Mouse (Mus musculus): ENCODE data around the gene Tmem205. TPM values are rescaled to one million over a fixed set of nuclear protein-coding genes. Genes with fewer than 3 reads are reported as not detected.

Gene Tmem205
- polyA plus RNA-seq, 1 experiment from 2014 or later, result 41.5 TPM

DNA sequence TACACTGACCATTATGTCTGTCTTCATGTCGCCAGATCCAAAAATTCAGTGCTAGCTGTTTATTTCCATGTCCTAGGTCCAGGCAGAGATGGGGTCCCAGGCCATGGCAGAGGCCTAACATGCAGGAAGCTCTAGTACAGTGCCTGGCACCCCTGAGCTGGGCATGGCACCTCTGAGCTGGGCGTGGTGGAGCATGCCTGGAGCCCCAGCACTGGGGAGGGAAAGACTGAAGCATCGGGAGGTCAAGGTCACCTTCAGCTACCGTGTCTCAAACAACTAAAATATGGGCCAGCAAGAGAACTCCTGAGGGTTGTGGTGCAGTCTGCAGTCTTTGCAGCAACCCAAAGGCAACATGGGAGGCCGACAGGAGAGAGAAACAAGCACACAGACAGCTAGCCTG, 31.0 kb upstream of the Tmem205 start:
- ATAC-seq (ENCODE audit: extremely low read depth, insufficient number of reproducible peaks, low FRiP score, low TSS enrichment), result no peak
- no peak overlapping the region for H3K4me2 ChIP-seq
- no peak overlapping the region for H3K27ac ChIP-seq (replicated peaks)
- H3K27me3 ChIP-seq (replicated peaks), result peaks cover 27% of the 10 kb centered on the region
- H3K4me3 ChIP-seq, result no peak overlapping the region
- H3K9me3 ChIP-seq, result no peaks in the 10 kb centered on the region
- peaks cover 44% of the 10 kb centered on the region for H3K4me1 ChIP-seq
- 0 out of 2 replicates have a peak overlapping the region, but pooled peaks have one; percentile 16 for H3K9ac ChIP-seq
- WGBS, result 62% methylated on average over 5 of the region's 5 CpGs
- peaks cover 24% of the 10 kb centered on the region for H3K36me3 ChIP-seq

DNA sequence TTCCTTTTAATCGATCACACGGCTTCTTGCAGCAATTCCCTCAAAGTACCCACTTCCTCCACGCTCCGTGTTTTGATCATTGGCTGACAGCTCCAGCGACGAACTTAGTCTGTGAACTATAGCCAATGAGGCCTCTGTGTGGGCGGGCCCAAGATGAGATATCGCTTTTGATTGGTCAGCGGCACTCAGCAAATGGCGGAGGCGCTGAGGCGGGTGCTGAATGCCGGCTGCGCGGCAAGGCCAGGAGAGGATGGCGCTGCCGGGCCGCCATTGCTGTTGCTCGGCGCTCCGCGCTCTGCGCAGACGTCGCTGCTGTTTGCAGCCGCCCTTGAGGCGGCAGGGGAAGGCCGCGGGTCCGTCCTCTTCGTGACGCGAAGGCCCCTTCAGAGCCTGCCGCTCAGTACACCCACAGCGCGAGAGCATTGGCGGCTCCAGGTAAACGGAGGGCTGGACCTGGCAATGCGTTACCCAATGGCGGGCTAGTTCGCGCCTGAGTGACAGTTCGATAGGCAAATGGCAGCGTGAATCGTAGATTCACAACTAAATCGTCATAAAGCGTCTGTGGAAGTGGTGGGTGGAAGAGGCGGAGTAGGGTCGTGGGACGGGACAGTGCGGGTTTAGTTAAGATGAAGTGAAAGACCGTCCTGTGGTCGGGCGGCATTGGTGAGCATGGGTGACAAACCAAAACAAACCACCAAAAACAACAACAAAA, 28.4 kb upstream of the Tmem205 start, which contains the start of gene Swsap1:
TSS of gene Swsap1 (plus strand) at position 186 of the 712 bp plus-strand sequence.
- Histone ChIP-seq H3K4me3 (peak within 1 kb of the TSS; percentile 79), H3K9me3 (no peaks in the 10 kb centered on the region), H3K27me3 (replicated peaks) (peaks cover 15% of the 10 kb centered on the region), H3K9ac (peak within 1 kb of the TSS; percentile 88), H3K4me1 (peaks cover 20% of the 10 kb centered on the region), H3K4me2 (peak within 1 kb of the TSS; percentile 76), H3K27ac (replicated peaks) (peak within 1 kb of the TSS; percentile 94), H3K36me3 (peaks cover 24% of the 10 kb centered on the region)
- peak; percentile 95 for ATAC-seq (ENCODE audit: extremely low read depth, insufficient number of reproducible peaks, low FRiP score, low TSS enrichment)
- under 1% methylated on average over 54 of the region's 54 CpGs for WGBS

DNA sequence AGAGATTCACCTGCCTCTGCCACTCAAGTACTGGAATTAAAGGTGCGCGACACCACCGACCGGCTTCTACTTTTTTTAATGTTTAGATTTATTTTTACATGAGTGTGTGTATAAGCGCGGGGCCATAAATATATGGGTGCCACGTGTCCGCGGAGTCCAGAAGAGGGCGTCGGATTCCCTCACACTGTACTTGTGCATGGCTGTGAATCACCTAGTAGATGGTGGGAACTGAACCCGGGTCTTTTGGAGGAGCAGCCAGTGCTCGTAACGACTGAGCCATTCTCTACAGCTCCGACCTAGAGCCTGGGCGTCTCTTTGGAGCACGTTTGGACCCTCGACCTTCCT, 27.8 kb upstream of the Tmem205 start:
- peak overlapping the region; percentile 76 for H3K4me2 ChIP-seq
- peaks cover 15% of the 10 kb centered on the region for H3K4me1 ChIP-seq
- H3K27me3 ChIP-seq (replicated peaks), result peaks cover 9% of the 10 kb centered on the region
- peak overlapping the region; percentile 88 for H3K9ac ChIP-seq
- H3K36me3 ChIP-seq, result peaks cover 24% of the 10 kb centered on the region
- H3K27ac ChIP-seq (replicated peaks), result peak overlapping the region; percentile 94
- peak; percentile 50 for ATAC-seq (ENCODE audit: extremely low read depth, insufficient number of reproducible peaks, low FRiP score, low TSS enrichment)
- WGBS, result 1% methylated on average over 18 of the region's 18 CpGs
- H3K4me3 ChIP-seq, result peak overlapping the region; percentile 79
- H3K9me3 ChIP-seq, result no peaks in the 10 kb centered on the region

GRCm38 (mm10) chr9:21954635-21955034, 27.3 kb upstream of the Tmem205 start:
- Histone ChIP-seq H3K4me3 (no peak overlapping the region), H3K27me3 (replicated peaks) (peaks cover 10% of the 10 kb centered on the region), H3K4me2 (peak overlapping the region; percentile 76), H3K9ac (no peak overlapping the region), H3K9me3 (no peaks in the 10 kb centered on the region), H3K36me3 (peaks cover 24% of the 10 kb centered on the region), H3K27ac (replicated peaks) (no peak overlapping the region), H3K4me1 (peaks cover 13% of the 10 kb centered on the region)
- no peak for ATAC-seq (ENCODE audit: extremely low read depth, insufficient number of reproducible peaks, low FRiP score, low TSS enrichment)
- 73% methylated on average over 3 of the region's 3 CpGs for WGBS

DNA sequence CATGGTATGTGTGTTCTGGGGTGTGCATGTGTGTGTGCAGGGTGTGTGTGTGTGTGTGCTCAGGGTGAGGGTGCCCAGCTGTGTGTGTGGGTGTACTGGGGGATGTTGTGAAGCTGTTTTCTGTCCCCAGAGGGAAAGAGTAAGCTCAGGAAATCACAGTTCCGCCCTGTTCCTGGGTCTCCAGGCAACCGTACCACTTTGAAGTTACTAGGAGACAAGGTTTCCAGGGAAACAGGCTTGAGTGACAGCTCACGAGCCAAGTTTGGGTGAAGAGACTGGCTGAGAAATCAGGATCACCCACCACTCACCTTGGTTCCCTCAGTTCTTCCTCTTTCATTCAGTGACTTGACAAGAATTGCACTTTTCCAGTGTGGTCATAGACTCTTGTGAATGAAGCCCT, 26.2 kb upstream of the Tmem205 start:
- Histone ChIP-seq H3K4me3 (no peak overlapping the region), H3K9me3 (no peaks in the 10 kb centered on the region), H3K9ac (no peak overlapping the region), H3K27ac (replicated peaks) (no peak overlapping the region), H3K36me3 (peaks cover 14% of the 10 kb centered on the region), H3K27me3 (replicated peaks) (peaks cover 15% of the 10 kb centered on the region), H3K4me1 (peaks cover 13% of the 10 kb centered on the region), H3K4me2 (no peak overlapping the region)
- no peak for ATAC-seq (ENCODE audit: extremely low read depth, insufficient number of reproducible peaks, low FRiP score, low TSS enrichment)
- 6% methylated on average over 3 of the region's 3 CpGs for WGBS

GRCm38 (mm10) chr9:21951977-21952376, 24.6 kb upstream of the Tmem205 start:
- WGBS, result 71% methylated on average over 3 of the region's 3 CpGs
- Histone ChIP-seq H3K4me1 (peaks cover 21% of the 10 kb centered on the region), H3K27me3 (replicated peaks) (peaks cover 31% of the 10 kb centered on the region), H3K27ac (replicated peaks) (no peak overlapping the region), H3K36me3 (no peaks in the 10 kb centered on the region), H3K9ac (no peak overlapping the region), H3K4me3 (no peak overlapping the region), H3K9me3 (no peaks in the 10 kb centered on the region), H3K4me2 (no peak overlapping the region)
- ATAC-seq (ENCODE audit: extremely low read depth, insufficient number of reproducible peaks, low FRiP score, low TSS enrichment), result no peak

- H3K9ac ChIP-seq, result no peak overlapping the region
- no peak overlapping the region for H3K27ac ChIP-seq (replicated peaks)
- 15% methylated on average over 11 of the region's 11 CpGs for WGBS
- H3K9me3 ChIP-seq, result no peaks in the 10 kb centered on the region
- ATAC-seq (ENCODE audit: extremely low read depth, insufficient number of reproducible peaks, low FRiP score, low TSS enrichment), result no peak
- peaks cover 48% of the 10 kb centered on the region for H3K27me3 ChIP-seq (replicated peaks)
- peaks cover 16% of the 10 kb centered on the region; the same call in 1 of the 2 replicates for H3K4me1 ChIP-seq
- H3K4me3 ChIP-seq, result no peak overlapping the region
- H3K36me3 ChIP-seq, result no peaks in the 10 kb centered on the region
- no peak overlapping the region for H3K4me2 ChIP-seq
Measured at GRCm38 (mm10) chr9:21950322-21950721, 23.0 kb upstream of the Tmem205 start.

- Histone ChIP-seq H3K4me1 (peaks cover 13% of the 10 kb centered on the region), H3K36me3 (no peaks in the 10 kb centered on the region), H3K4me2 (no peak overlapping the region), H3K27ac (replicated peaks) (no peak overlapping the region), H3K27me3 (replicated peaks) (peaks cover 62% of the 10 kb centered on the region), H3K9me3 (no peaks in the 10 kb centered on the region), H3K9ac (no peak overlapping the region), H3K4me3 (no peak overlapping the region)
- 63% methylated on average over 6 of the region's 6 CpGs for WGBS
- ATAC-seq (ENCODE audit: extremely low read depth, insufficient number of reproducible peaks, low FRiP score, low TSS enrichment), result no peak
Measured at GRCm38 (mm10) chr9:21948790-21949189, 21.4 kb upstream of the Tmem205 start.

DNA sequence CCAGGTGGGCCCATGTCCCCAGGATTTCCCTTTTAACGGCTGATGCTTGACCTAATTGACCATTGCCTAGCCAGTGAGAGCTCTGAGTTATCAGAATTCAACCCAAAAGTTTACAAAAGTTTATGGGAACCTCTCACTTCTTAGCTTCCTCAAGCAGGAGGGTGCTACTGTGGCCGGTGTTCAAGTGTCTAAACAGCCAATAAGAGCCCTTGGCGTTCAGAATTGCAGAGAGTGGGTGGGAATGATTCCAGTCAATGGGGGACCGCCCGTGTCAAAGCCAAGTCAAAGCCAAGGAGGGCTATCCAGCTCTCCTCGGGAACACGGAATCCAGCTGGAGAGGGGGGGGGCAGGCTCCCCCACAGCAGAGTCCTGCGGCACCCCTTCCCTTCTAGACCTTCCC, 20.8 kb upstream of the Tmem205 start:
- H3K9me3 ChIP-seq, result no peaks in the 10 kb centered on the region
- no peaks in the 10 kb centered on the region for H3K36me3 ChIP-seq
- 48% methylated on average over 8 of the region's 8 CpGs for WGBS
- no peak for ATAC-seq (ENCODE audit: extremely low read depth, insufficient number of reproducible peaks, low FRiP score, low TSS enrichment)
- peaks cover 13% of the 10 kb centered on the region for H3K4me1 ChIP-seq
- H3K4me3 ChIP-seq, result no peak overlapping the region
- 0 out of 2 replicates have a peak overlapping the region, but pooled peaks have one; percentile 37 for H3K4me2 ChIP-seq
- H3K27ac ChIP-seq (replicated peaks), result no peak overlapping the region
- no peak overlapping the region for H3K9ac ChIP-seq
- H3K27me3 ChIP-seq (replicated peaks), result peaks cover 68% of the 10 kb centered on the region

GRCm38 (mm10) chr9:21947540-21948130, 20.3 kb upstream of the Tmem205 start:
- Histone ChIP-seq H3K27me3 (replicated peaks) (peaks cover 69% of the 10 kb centered on the region), H3K27ac (replicated peaks) (no peak overlapping the region), H3K4me2 (peak overlapping the region; percentile 37), H3K9ac (no peak overlapping the region), H3K9me3 (no peaks in the 10 kb centered on the region), H3K4me3 (0 out of 2 replicates have a peak overlapping the region, but pooled peaks have one; percentile 2), H3K4me1 (peaks cover 13% of the 10 kb centered on the region), H3K36me3 (no peaks in the 10 kb centered on the region)
- ATAC-seq (ENCODE audit: extremely low read depth, insufficient number of reproducible peaks, low FRiP score, low TSS enrichment), result no peak
- 5% methylated on average over 28 of the region's 28 CpGs for WGBS

DNA sequence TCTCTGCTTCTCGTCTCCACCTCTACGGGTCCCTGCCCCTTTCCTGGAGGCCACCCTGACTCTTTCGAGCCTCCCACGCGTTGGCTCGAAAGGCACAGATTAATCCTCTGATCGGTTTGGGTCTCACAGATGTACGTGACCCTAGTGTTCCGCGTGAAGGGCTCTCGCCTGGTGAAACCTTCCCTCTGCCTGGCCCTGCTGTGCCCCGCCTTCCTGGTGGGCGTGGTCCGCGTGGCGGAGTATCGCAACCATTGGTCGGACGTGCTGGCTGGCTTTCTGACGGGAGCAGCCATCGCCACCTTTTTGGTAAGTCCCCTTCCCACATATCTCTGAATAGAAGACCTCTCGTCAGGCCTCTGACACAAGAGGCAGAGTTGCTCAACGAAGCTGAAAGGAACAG, 16.9 kb upstream of the Tmem205 start:
- Histone ChIP-seq H3K4me3 (peak overlapping the region; percentile 10), H3K27ac (replicated peaks) (no peak overlapping the region), H3K36me3 (no peaks in the 10 kb centered on the region), H3K4me1 (peaks cover 13% of the 10 kb centered on the region), H3K9ac (no peak overlapping the region), H3K27me3 (replicated peaks) (peaks cover 61% of the 10 kb centered on the region), H3K4me2 (peak overlapping the region; percentile 40; the same call in 1 of the 2 replicates), H3K9me3 (no peaks in the 10 kb centered on the region)
- 11% methylated on average over 23 of the region's 23 CpGs for WGBS
- no peak for ATAC-seq (ENCODE audit: extremely low read depth, insufficient number of reproducible peaks, low FRiP score, low TSS enrichment)
